Mouse (Mus musculus) embryonic facial prominence, embryonic 14.5 days (tissue): ENCODE data around the gene Bicdl2. TPM values are rescaled to one million over a fixed set of nuclear protein-coding genes. Genes with fewer than 3 reads are reported as not detected.

ENCODE experiments used
- ATAC-seq: fragments of 200-750 bp; cut with Nextera tagmentation; 2 replicates; pipeline ENCODE4 v1.8.0; 2017; ENCODE audit warnings: low read depth, moderate number of reproducible peaks, moderate TSS enrichment
- DNase-seq: peaks from one replicate; pipeline ENCODE4 v3.0.0-alpha.2; 2015; ENCODE audit warnings: low spot score
- H3K27ac ChIP-seq: fragments of 300-500 bp; sonication (generic); replicated peaks from 2 replicates; pipeline ENCODE4 v1.5.1; 2014; ENCODE audit warnings: low read depth, mild to moderate bottlenecking, low read length, moderate library complexity
- H3K27me3 ChIP-seq: fragments of 300-500 bp; sonication (generic); replicated peaks from 2 replicates; pipeline ENCODE4 v1.6.1; 2014; ENCODE audit warnings: low read length; ENCODE audit not compliant: control insufficient read depth, insufficient read depth
- H3K36me3 ChIP-seq: fragments of 300-500 bp; sonication (generic); 2 replicates; pipeline ENCODE4 v1.6.1; 2014; ENCODE audit warnings: low read length, mixed read lengths; ENCODE audit not compliant: control insufficient read depth, insufficient read depth
- H3K4me1 ChIP-seq: fragments of 300-500 bp; sonication (generic); 2 replicates; pipeline ENCODE4 v1.6.1; 2014; ENCODE audit warnings: antibody characterized with exemption, low read length; ENCODE audit not compliant: control insufficient read depth, insufficient read depth
- H3K4me2 ChIP-seq: fragments of 300-500 bp; sonication (generic); 2 replicates; pipeline ENCODE4 v1.6.1; 2014; ENCODE audit warnings: low read depth, mild to moderate bottlenecking, low read length, moderate library complexity, mixed read lengths
- H3K4me3 ChIP-seq: fragments of 300-500 bp; sonication (generic); 2 replicates; pipeline ENCODE4 v1.5.1; 2014; ENCODE audit warnings: low read depth, mild to moderate bottlenecking, low read length
- H3K9ac ChIP-seq: fragments of 300-500 bp; sonication (generic); 2 replicates; pipeline ENCODE4 v1.6.1; 2014; ENCODE audit warnings: low read depth, mild to moderate bottlenecking, low read length, moderate library complexity, mixed read lengths
- H3K9me3 ChIP-seq: fragments of 300-500 bp; sonication (generic); 2 replicates; pipeline ENCODE4 v1.6.1; 2016; ENCODE audit warnings: low read length; ENCODE audit not compliant: control insufficient read depth
- WGBS: fragments of 180-500 bp; shearing (Covaris S2); extraction: QIAGEN DNeasy Blood & Tissue Kit; methylation state at CpG from one replicate; pipeline ENCODE4 v1.1.7; 2014; 5-methylcytosine and 5-hydroxymethylcytosine counted together
- polyA plus RNA-seq: library from polyadenylated mRNA; unstranded; fragments of >200 nt; fragmentation: Nextera tagmentation; extraction: Ambion mirVana; gene quantifications from 2 replicates; pipeline ENCODE4 v1.2.1, GENCODE M21; 2014

The Bicdl2 gene
- polyA plus RNA-seq, 1 experiment from 2014 or later: 3.9 TPM

DNA sequence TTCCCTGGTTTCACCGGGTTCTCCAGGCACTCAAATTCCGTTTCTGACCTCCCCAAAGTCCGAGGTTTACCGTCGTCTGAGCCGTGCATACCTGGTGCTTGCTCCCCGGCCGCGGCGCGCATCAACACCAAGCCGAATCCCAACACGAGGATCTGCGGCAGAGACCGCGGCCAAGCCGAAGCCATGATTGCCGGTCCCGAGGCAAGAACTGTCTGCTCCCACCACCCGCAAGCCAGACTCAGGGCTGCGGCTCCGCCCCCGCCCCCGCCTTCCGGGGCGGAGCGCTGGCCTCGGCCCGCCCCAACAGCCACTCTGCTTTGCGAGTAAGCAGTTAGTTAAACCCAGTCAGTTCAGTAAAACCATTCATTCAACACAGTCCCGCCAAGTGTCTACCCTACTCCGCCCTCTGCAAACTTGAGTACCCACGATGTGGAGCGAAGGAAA, 17.0 kb downstream of the Bicdl2 start, which contains the start of gene Tnfrsf12a:
Gene Tnfrsf12a, minus strand, starts transcription at position 233 of the 444 bp plus-strand sequence.
- ATAC-seq (peak; percentile 67), DNase-seq (peak; percentile 91)
- 2% methylated on average over 34 of the region's 34 CpGs for WGBS
- H3K27me3 ChIP-seq: peaks cover 53% of the 10 kb centered on the region
- peak within 1 kb of the TSS; percentile 97 for H3K4me2 ChIP-seq
- peak within 1 kb of the TSS; percentile 56 for H3K4me3 ChIP-seq
- H3K27ac ChIP-seq: 0 out of 2 replicates have a peak within 1 kb of the TSS, but pooled peaks have one; percentile 46
- peak within 1 kb of the TSS; percentile 62 for H3K9ac ChIP-seq
- no peaks in the 10 kb centered on the region for H3K36me3 ChIP-seq
- H3K9me3 ChIP-seq: no peaks in the 10 kb centered on the region
- H3K4me1 ChIP-seq: peaks cover 30% of the 10 kb centered on the region

DNA sequence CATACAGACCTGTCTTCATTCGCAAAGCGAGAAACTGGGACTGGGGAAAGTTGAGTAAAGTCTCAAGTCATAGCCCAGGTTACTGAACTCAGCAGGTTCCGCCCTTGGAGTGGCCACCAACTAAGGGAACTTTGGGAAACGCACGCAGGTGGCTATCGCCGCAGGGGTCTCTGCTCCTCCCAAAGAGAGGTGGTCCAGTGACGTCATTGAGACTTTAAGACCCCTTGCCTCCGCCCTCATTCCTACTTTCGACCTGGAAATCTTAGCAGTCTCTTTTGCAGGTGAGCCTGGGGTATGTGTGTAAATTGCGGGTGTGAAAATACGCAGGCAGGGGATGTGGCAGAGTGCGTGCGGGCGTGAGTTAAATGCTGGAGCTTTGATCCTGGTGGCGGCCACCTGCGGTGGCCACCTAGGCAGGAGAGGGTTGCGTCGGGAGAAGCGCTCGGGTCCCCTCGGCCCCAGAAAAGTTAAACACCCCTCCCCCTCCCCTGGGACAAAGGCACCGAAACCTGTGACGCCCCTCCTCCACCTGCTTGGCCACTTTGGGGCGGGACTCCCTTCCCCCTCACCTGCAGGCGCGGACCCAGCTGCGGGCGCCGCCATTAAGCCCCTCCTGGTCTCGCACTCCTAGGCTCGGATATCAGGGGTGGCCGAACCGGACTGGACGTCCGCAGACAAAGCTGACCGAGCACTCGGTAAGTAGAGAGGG, 19.0 kb downstream of the Bicdl2 start, which contains the start of gene Cldn6:
Gene Cldn6, plus strand, starts transcription at position 123 of the 709 bp plus-strand sequence.
- Histone ChIP-seq H3K27ac (peak within 1 kb of the TSS; percentile 28; the same call in 1 of the 2 replicates), H3K36me3 (no peaks in the 10 kb centered on the region), H3K27me3 (peaks cover 74% of the 10 kb centered on the region), H3K4me3 (peak within 1 kb of the TSS; percentile 32), H3K9me3 (no peaks in the 10 kb centered on the region), H3K4me2 (peak within 1 kb of the TSS; percentile 48), H3K9ac (peak within 1 kb of the TSS; percentile 45; the same call in 1 of the 2 replicates), H3K4me1 (peaks cover 37% of the 10 kb centered on the region)
- ATAC-seq (no peak), DNase-seq (no peak)
- WGBS: 3% methylated on average over 29 of the region's 38 CpGs

DNA sequence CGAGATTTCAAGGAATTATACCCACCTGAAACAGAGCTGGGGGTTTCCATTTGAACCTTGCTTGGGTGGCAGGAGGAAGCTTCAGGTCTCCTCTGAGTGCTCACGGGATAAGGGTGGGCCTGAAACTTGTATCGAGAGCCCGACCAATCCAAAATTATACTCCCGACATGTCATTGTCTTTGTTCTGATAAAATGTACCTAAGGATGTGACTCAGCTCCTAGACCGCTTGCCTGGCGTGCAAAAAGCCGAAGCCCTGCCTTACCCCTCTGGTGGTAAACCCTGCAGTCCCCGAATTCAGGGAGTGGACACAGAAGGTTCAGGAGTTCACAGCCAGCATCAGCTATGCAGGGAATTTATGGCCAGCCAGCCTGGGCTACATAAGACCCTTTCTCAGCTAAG, 20.0 kb downstream of the Bicdl2 start:
- DNase-seq (no peak), ATAC-seq (no peak)
- Histone ChIP-seq H3K9ac (peak overlapping the region; percentile 19; the same call in 1 of the 2 replicates), H3K9me3 (no peaks in the 10 kb centered on the region), H3K4me2 (peak overlapping the region; percentile 48), H3K36me3 (no peaks in the 10 kb centered on the region), H3K4me3 (peak overlapping the region; percentile 32), H3K27me3 (peaks cover 78% of the 10 kb centered on the region), H3K4me1 (peaks cover 31% of the 10 kb centered on the region), H3K27ac (no peak overlapping the region)
- 72% methylated on average over 9 of the region's 9 CpGs for whole genome bisulfite sequencing

DNA sequence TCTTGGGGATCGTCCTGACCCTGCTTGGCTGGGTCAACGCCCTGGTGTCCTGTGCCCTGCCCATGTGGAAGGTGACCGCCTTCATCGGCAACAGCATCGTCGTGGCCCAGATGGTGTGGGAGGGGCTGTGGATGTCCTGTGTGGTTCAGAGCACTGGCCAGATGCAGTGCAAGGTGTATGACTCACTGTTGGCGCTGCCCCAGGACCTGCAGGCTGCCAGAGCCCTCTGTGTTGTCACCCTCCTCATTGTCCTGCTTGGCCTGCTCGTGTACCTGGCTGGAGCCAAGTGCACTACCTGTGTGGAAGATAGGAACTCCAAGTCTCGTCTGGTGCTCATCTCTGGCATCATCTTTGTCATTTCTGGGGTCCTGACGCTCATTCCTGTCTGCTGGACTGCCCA, 20.8 kb downstream of the Bicdl2 start:
- no peaks in the 10 kb centered on the region for H3K9me3 ChIP-seq
- H3K4me1 ChIP-seq: peaks cover 24% of the 10 kb centered on the region
- WGBS: 75% methylated on average over 10 of the region's 10 CpGs
- no peak overlapping the region for H3K27ac ChIP-seq
- ATAC-seq: no peak
- peak overlapping the region; percentile 6; the same call in 1 of the 2 replicates for H3K4me2 ChIP-seq
- peaks cover 76% of the 10 kb centered on the region for H3K27me3 ChIP-seq
- H3K4me3 ChIP-seq: no peak overlapping the region
- H3K9ac ChIP-seq: no peak overlapping the region
- DNase-seq: no peak
- no peaks in the 10 kb centered on the region for H3K36me3 ChIP-seq

DNA sequence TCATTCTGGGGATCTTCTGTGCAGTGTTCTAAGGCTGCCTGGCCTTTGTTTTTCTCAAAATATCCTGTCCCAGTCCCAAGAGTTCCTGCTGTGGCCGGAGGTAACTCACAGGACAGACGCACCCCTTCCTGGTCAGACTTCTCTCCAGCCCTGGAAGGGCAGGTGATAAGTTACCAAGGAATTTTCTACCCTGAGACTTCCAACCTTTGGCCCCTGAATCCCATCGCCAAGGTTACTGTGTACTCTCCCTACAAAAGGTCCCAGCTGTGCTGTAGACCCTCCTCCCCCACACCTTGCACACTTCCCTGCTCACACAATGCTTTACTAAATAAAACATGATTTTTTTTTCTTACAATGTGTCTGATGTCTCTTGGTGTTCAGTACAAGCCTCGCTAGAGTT, 21.8 kb downstream of the Bicdl2 start:
- DNase-seq (no peak), ATAC-seq (no peak)
- WGBS: 68% methylated on average over 4 of the region's 4 CpGs
- no peak overlapping the region for H3K27ac ChIP-seq
- peak overlapping the region; percentile 33; the same call in 1 of the 2 replicates for H3K4me2 ChIP-seq
- peak overlapping the region; percentile 26 for H3K4me3 ChIP-seq
- peaks cover 67% of the 10 kb centered on the region for H3K27me3 ChIP-seq
- H3K36me3 ChIP-seq: no peaks in the 10 kb centered on the region
- no peaks in the 10 kb centered on the region for H3K9me3 ChIP-seq
- H3K4me1 ChIP-seq: peaks cover 19% of the 10 kb centered on the region
- no peak overlapping the region for H3K9ac ChIP-seq

DNA sequence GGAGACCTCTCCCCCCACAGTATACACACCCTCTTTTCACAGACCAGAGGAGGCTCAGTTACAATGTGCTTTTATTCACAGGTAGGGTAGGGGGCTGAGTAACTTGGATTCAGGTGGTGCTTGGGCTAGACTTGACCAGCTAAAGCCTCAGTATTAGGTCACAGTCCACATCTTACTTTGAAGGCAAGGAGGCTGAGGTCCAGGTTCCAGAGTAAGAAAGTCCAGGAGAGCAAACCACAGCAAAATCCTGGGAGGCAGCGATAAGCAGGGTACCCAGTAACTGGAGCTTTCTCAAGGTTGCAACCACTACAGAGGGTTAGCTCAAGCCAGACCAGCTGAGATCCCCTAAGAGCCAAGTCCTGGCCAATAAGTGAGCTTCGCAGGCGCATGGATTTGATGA, 22.2 kb downstream of the Bicdl2 start:
- ATAC-seq (no peak), DNase-seq (no peak)
- peaks cover 17% of the 10 kb centered on the region for H3K4me1 ChIP-seq
- 76% methylated on average over 3 of the region's 3 CpGs for WGBS
- H3K4me3 ChIP-seq: peak overlapping the region; percentile 26
- peak overlapping the region; percentile 53 for H3K9ac ChIP-seq
- H3K9me3 ChIP-seq: no peaks in the 10 kb centered on the region
- H3K4me2 ChIP-seq: peak overlapping the region; percentile 33
- H3K27ac ChIP-seq: no peak overlapping the region
- peaks cover 67% of the 10 kb centered on the region for H3K27me3 ChIP-seq
- H3K36me3 ChIP-seq: no peaks in the 10 kb centered on the region

DNA sequence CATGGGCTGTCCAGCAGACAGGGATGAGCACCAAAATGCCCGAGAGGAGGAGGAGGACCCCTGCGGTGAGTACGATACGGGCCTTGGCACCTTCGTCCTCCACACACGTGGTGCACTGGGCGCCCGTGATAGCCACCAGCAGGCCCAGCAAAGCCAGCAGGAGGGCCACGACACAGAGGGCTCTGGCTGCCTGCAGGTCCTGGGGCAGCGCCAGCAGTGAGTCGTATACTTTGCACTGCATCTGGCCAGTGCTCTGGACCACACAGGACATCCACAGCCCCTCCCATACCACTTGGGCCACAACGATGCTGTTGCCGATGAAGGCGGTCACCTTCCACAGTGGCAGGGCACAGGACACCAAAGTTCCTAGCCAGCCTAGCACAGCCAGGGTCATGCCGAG, 22.9 kb downstream of the Bicdl2 start:
- DNase-seq (no peak), ATAC-seq (no peak)
- H3K4me3 ChIP-seq: peak overlapping the region; percentile 26
- 29% methylated on average over 14 of the region's 15 CpGs for WGBS
- H3K27me3 ChIP-seq: peaks cover 64% of the 10 kb centered on the region
- peaks cover 15% of the 10 kb centered on the region for H3K4me1 ChIP-seq
- peak overlapping the region; percentile 53 for H3K9ac ChIP-seq
- peak overlapping the region; percentile 44; the same call in 1 of the 2 replicates for H3K27ac ChIP-seq
- no peaks in the 10 kb centered on the region for H3K9me3 ChIP-seq
- no peaks in the 10 kb centered on the region for H3K36me3 ChIP-seq
- H3K4me2 ChIP-seq: peak overlapping the region; percentile 33

DNA sequence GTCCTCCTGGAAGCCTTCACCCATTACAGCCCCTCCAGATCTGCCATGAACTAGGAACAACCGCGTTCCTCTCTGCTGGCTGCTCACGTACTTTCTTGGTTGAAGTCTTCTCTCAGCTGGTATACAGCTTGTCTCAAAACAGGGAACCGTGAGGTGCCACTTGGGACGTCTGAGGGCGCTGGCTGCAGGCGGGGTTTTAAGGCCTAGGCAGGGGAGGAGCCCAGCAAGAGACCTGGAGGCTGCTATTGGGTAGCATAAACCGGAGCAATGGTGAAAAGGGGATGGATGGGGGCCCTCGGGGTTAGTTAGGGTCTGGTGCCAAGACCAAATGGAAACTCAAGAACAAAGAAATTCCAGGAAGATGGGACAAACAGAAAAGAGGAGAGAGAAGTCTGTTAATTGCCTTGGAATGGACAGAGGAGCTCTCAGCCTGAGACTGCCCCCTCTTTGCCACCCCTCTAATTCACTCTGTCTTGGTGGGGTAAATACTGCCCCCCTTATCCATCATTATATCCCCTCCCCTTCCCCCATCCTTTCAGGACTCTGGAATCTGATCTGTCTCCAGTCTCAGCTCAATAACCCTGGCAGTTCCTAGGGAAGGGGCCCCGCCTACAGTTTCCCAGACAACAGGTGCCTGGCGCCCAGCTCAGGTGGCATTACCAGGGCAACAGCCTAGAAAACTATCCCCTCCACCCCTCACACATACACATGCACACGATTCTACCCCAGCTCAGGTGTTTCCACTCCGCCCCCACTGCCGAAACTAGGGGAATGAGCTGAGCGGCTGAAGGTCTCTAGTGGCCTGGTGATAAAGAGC, 23.8 kb downstream of the Bicdl2 start, which contains the start of gene Cldn9:
Gene Cldn9, minus strand, starts transcription at position 171 of the 817 bp plus-strand sequence.
- peak within 1 kb of the TSS; percentile 33 for H3K4me2 ChIP-seq
- 13% methylated on average over 15 of the region's 15 CpGs for WGBS
- ATAC-seq (peak; percentile 93), DNase-seq (peak; percentile 82)
- peaks cover 55% of the 10 kb centered on the region for H3K27me3 ChIP-seq
- H3K4me1 ChIP-seq: peaks cover 15% of the 10 kb centered on the region
- peak within 1 kb of the TSS; percentile 26 for H3K4me3 ChIP-seq
- H3K36me3 ChIP-seq: no peaks in the 10 kb centered on the region
- no peaks in the 10 kb centered on the region for H3K9me3 ChIP-seq
- H3K9ac ChIP-seq: peak within 1 kb of the TSS; percentile 53
- peak within 1 kb of the TSS; percentile 44 for H3K27ac ChIP-seq
